Mouse (Mus musculus): ENCODE measurements at regions not wholly inside any gene's neighbourhood (a gene's known extent, or its start where the extent isn't known, plus 50 kb on each side); places are given as distances from the start of the nearest gene placed in this dataset.

DNA sequence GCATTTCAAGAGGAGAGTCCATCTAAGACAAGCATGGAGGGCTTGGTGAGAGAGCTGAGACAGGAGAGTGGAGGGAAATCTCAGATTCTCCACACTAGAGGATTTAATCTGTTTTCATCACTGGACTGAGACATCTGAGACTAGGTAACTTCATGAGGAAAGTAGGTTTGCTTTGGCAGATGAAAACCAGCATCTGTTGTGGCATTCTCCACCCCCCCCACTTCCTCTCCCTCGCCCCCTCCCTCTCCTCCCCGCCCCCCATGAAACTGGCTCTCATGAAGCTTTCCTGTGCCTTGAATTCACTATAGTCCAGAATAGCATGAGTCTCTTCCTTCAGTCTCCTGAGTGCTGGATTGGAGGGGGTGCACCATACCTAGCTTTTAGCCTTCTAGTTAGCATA lies 670.7 kb downstream of the Zfp706 start:
- Histone ChIP-seq H3K9me3 (ENCODE audit: control insufficient read depth, insufficient read depth, low read depth, low read length) (no peaks in the 10 kb centered on the region), H3K27ac (ENCODE audit: insufficient read depth, low read depth, low read length, poor library complexity, severe bottlenecking) (no peak overlapping the region), H3K9ac (ENCODE audit: insufficient read depth, low read depth, low read length, poor library complexity, severe bottlenecking) (no peak overlapping the region), H3K4me1 (ENCODE audit: control insufficient read depth in 2 of 2, insufficient read depth in 2 of 2, low read length in 2 of 2, poor library complexity in 1 of 2) (no peaks in the 10 kb centered on the region), H3K4me3 (ENCODE audit: insufficient read depth in 1 of 2, low read depth in 1 of 2, low read length in 2 of 2, poor library complexity in 1 of 2, severe bottlenecking in 1 of 2) (no peak overlapping the region), H3K36me3 (ENCODE audit: control insufficient read depth, insufficient read depth, low read length, poor library complexity, severe bottlenecking) (no peaks in the 10 kb centered on the region)
- DNase-seq (ENCODE audit: low read depth, low spot score), result no peak
- in situ Hi-C loops (cut with MboI; ENCODE audit: low sequenced_read_pairs in 2 of 2, unreplicated experiment in 2 of 2), result no loop called here
- no peak for TF ChIP-seq CHD2 (IDR thresholded peaks at IDR 0.05; ENCODE audit: low read depth, low read length)
- TF ChIP-seq MAFK (IDR thresholded peaks at IDR 0.05; ENCODE audit: insufficient read depth, low read depth, low read length), result no peak
- TF ChIP-seq ZNF384 (IDR thresholded peaks at IDR 0.05; ENCODE audit: low read depth, low read length), result no peak
- TF ChIP-seq HCFC1 (IDR thresholded peaks at IDR 0.05; ENCODE audit: borderline replicate concordance, insufficient read depth, low read length), result no peak
- no peak for TF ChIP-seq ZC3H11A (IDR thresholded peaks at IDR 0.05; ENCODE audit: borderline replicate concordance, low read depth, low read length)

- no peaks in the 10 kb centered on the region for H3K36me3 ChIP-seq (ENCODE audit: control insufficient read depth, insufficient read depth, low read length, poor library complexity, severe bottlenecking)
- no peak overlapping the region for H3K27ac ChIP-seq (ENCODE audit: insufficient read depth, low read depth, low read length, poor library complexity, severe bottlenecking)
- H3K9me3 ChIP-seq (ENCODE audit: control insufficient read depth, insufficient read depth, low read depth, low read length), result no peaks in the 10 kb centered on the region
- no peak overlapping the region for H3K4me3 ChIP-seq (ENCODE audit: insufficient read depth in 1 of 2, low read depth in 1 of 2, low read length in 2 of 2, poor library complexity in 1 of 2, severe bottlenecking in 1 of 2)
- no peak for TF ChIP-seq MAFK (IDR thresholded peaks at IDR 0.05; ENCODE audit: insufficient read depth, low read depth, low read length)
- TF ChIP-seq HCFC1 (IDR thresholded peaks at IDR 0.05; ENCODE audit: borderline replicate concordance, insufficient read depth, low read length), result no peak
- TF ChIP-seq ZNF384 (IDR thresholded peaks at IDR 0.05; ENCODE audit: low read depth, low read length), result no peak
- no peak for TF ChIP-seq ZC3H11A (IDR thresholded peaks at IDR 0.05; ENCODE audit: borderline replicate concordance, low read depth, low read length)
- no peak for TF ChIP-seq CHD2 (IDR thresholded peaks at IDR 0.05; ENCODE audit: low read depth, low read length)
- H3K9ac ChIP-seq (ENCODE audit: insufficient read depth, low read depth, low read length, poor library complexity, severe bottlenecking), result no peak overlapping the region
- H3K4me1 ChIP-seq (ENCODE audit: control insufficient read depth in 2 of 2, insufficient read depth in 2 of 2, low read length in 2 of 2, poor library complexity in 1 of 2), result no peaks in the 10 kb centered on the region
- in situ Hi-C loops (cut with MboI; ENCODE audit: low sequenced_read_pairs in 2 of 2, unreplicated experiment in 2 of 2), result no loop called here
- no peak for DNase-seq (ENCODE audit: low read depth, low spot score)
These were observed 672.5 kb downstream of the Zfp706 start for GRCm38 (mm10) chr15:36335116-36335515.

DNA sequence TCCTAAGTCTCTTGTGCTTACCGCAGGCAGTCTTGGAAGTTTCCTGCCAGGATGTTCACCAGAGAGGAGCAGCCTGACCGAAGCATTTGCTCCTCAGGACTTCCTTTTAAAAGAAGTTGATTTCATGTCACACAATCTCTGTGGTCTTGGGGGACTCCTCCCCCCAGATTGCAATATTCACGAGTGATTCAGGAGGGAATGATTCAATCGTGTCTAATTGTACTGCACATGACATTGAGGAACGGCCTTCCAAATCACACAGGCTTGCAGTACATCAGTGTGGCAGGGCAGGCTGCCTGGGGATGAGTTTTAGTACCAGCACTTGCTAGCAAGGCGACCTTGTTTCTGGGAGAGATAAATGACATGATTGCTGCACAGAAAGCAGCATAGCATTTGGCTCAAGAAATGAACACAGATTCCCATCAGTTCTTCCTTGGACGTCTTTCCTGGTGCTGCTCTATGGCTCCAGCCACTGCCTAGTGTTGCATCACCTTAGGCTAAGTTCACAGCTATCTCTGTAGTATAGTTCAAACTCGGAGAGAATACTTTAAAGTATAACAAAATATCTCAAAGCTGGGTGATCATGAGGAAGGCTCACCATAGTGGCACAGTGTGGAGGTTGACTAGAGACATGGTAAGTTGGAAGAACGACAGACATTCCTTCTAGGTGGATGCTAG lies 673.0 kb downstream of the Zfp706 start:
- no peak overlapping the region for H3K9ac ChIP-seq (ENCODE audit: insufficient read depth, low read depth, low read length, poor library complexity, severe bottlenecking)
- no peaks in the 10 kb centered on the region for H3K9me3 ChIP-seq (ENCODE audit: control insufficient read depth, insufficient read depth, low read depth, low read length)
- no peaks in the 10 kb centered on the region for H3K36me3 ChIP-seq (ENCODE audit: control insufficient read depth, insufficient read depth, low read length, poor library complexity, severe bottlenecking)
- in situ Hi-C loops (cut with MboI; ENCODE audit: low sequenced_read_pairs in 2 of 2, unreplicated experiment in 2 of 2), result no loop called here
- no peaks in the 10 kb centered on the region for H3K4me1 ChIP-seq (ENCODE audit: control insufficient read depth in 2 of 2, insufficient read depth in 2 of 2, low read length in 2 of 2, poor library complexity in 1 of 2)
- no peak overlapping the region for H3K27ac ChIP-seq (ENCODE audit: insufficient read depth, low read depth, low read length, poor library complexity, severe bottlenecking)
- no peak for DNase-seq (ENCODE audit: low read depth, low spot score)
- no peak overlapping the region for H3K4me3 ChIP-seq (ENCODE audit: insufficient read depth in 1 of 2, low read depth in 1 of 2, low read length in 2 of 2, poor library complexity in 1 of 2, severe bottlenecking in 1 of 2)
- TF ChIP-seq MAFK (IDR thresholded peaks at IDR 0.05; ENCODE audit: insufficient read depth, low read depth, low read length), result no peak
- TF ChIP-seq ZNF384 (IDR thresholded peaks at IDR 0.05; ENCODE audit: low read depth, low read length), result no peak
- TF ChIP-seq ZC3H11A (IDR thresholded peaks at IDR 0.05; ENCODE audit: borderline replicate concordance, low read depth, low read length), result no peak
- TF ChIP-seq HCFC1 (IDR thresholded peaks at IDR 0.05; ENCODE audit: borderline replicate concordance, insufficient read depth, low read length), result no peak
- TF ChIP-seq CHD2 (IDR thresholded peaks at IDR 0.05; ENCODE audit: low read depth, low read length), result no peak

DNA sequence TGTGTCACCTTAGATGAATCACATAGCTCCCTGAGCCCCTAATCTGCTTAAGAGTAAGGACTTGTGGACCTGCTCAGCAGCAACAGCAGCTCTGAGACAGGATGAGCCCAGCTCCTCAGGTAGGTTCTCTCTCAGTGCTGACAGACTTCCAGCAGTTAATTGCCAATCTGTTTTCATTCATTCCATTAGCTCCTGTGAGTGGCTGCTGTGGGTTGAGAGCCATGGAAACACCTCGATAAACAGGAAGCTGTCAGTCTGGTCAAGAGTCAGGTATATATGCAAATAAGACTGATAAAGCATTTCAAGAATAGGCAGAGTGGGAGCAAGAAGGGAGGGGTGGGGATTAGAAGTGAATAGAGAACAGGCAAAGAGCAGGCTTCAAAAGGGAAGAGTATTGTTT lies 673.7 kb downstream of the Zfp706 start:
- in situ Hi-C loops (cut with MboI; ENCODE audit: low sequenced_read_pairs in 2 of 2, unreplicated experiment in 2 of 2), result no loop called here
- Histone ChIP-seq H3K36me3 (ENCODE audit: control insufficient read depth, insufficient read depth, low read length, poor library complexity, severe bottlenecking) (no peaks in the 10 kb centered on the region), H3K4me3 (ENCODE audit: insufficient read depth in 1 of 2, low read depth in 1 of 2, low read length in 2 of 2, poor library complexity in 1 of 2, severe bottlenecking in 1 of 2) (no peak overlapping the region), H3K9ac (ENCODE audit: insufficient read depth, low read depth, low read length, poor library complexity, severe bottlenecking) (no peak overlapping the region), H3K4me1 (ENCODE audit: control insufficient read depth in 2 of 2, insufficient read depth in 2 of 2, low read length in 2 of 2, poor library complexity in 1 of 2) (no peaks in the 10 kb centered on the region), H3K9me3 (ENCODE audit: control insufficient read depth, insufficient read depth, low read depth, low read length) (no peaks in the 10 kb centered on the region), H3K27ac (ENCODE audit: insufficient read depth, low read depth, low read length, poor library complexity, severe bottlenecking) (no peak overlapping the region)
- DNase-seq (ENCODE audit: low read depth, low spot score), result no peak
- TF ChIP-seq MAFK (IDR thresholded peaks at IDR 0.05; ENCODE audit: insufficient read depth, low read depth, low read length) (no peak), ZNF384 (IDR thresholded peaks at IDR 0.05; ENCODE audit: low read depth, low read length) (no peak), HCFC1 (IDR thresholded peaks at IDR 0.05; ENCODE audit: borderline replicate concordance, insufficient read depth, low read length) (no peak), CHD2 (IDR thresholded peaks at IDR 0.05; ENCODE audit: low read depth, low read length) (no peak), ZC3H11A (IDR thresholded peaks at IDR 0.05; ENCODE audit: borderline replicate concordance, low read depth, low read length) (no peak)
